Mouse (Mus musculus) inflammation-experienced regulatory T-cells (primary cell): ENCODE measurements around the gene Ccr4. TPM values are rescaled to one million over a fixed set of nuclear protein-coding genes. Genes with fewer than 3 reads are reported as not detected.

Experiments
- polyA plus RNA-seq, 2 experiments: library from polyadenylated mRNA; unstranded; fragments of 100-300 nt; shearing (Covaris generic); gene quantifications; one replicate each; pipeline ENCODE4 v1.2.1; 2017

Gene Ccr4
- polyA plus RNA-seq: 10 to 100 TPM; 13.4 to 38.0 TPM

DNA sequence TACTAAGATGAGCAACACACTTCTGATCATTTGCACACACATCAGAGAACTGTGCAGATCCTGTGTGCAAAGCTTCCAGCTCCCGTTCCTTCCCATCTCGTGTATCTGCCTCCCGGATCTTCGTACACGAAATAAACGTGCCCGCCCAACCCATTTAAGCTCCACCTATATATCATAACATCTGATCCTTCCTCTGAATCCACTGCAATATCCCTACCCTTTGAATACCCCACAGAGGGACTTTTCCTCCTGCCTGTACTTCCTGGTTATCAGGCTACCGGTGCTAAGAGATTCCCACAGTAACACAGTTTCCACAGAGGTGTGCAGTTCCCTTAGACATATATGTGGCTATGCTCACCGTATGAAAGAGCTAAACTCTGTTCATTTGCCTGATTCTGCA lies at the start of gene Ccr4:
Gene Ccr4 (minus strand): TSS at position 101 of the 400 bp plus-strand sequence.

DNA sequence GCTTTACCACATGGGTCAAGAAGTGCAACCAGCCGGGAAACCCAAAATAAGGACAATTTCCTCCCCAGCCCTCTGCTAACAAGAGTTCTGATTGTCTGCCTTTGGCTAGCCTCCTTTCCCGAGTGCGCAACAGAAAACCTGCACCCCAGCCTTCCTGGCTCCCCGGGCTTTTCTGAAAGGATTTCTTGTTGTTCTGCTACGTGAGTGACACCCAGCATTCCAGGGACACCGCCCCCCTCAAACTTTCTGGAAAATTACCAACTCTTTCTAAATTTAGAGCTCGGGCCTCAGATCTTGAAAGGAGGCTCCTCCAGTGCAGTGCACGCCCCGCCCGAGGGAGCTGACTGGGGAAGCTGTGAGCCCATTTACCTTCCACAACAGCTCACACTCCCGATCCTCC lies 10.6 kb upstream of the Ccr4 start, which contains the start of gene C130032M10Rik:
Gene C130032M10Rik (plus strand): TSS at position 334 of the 400 bp plus-strand sequence.

Other genes with a start within 250 kb of the Ccr4 start
- gene Bcl2a1c, start 174.8 kb downstream of the Ccr4 start, polyA plus RNA-seq: 1 to 10 TPM; 2.2 to 5.1 TPM
- gene Crtap, start 114.2 kb downstream of the Ccr4 start, polyA plus RNA-seq: 10 to 100 TPM; 14.8 to 20.4 TPM
- gene Glb1, start 103.8 kb downstream of the Ccr4 start, polyA plus RNA-seq: 10 to 100 TPM; 32.5 to 40.1 TPM
- gene Tmppe, start 103.8 kb downstream of the Ccr4 start, polyA plus RNA-seq: 10 to 100 TPM; 22.6 to 26.1 TPM
- not detected for gene C130032M10Rik, start 10.8 kb upstream of the Ccr4 start, polyA plus RNA-seq
- gene Trim71, start 59.5 kb upstream of the Ccr4 start, polyA plus RNA-seq: 1 to 10 TPM in 1 of 2 experiments, under 1 TPM in 1; 0.08 to 1.4 TPM
- gene Cnot10, start 135.3 kb upstream of the Ccr4 start, polyA plus RNA-seq: 10 to 100 TPM; 54.0 to 64.9 TPM
- 10 to 100 TPM; 63.5 to 96.7 TPM for gene Dync1li1, start 183.9 kb upstream of the Ccr4 start, polyA plus RNA-seq
- 100 to 1,000 TPM; 163 to 215 TPM for gene Cmtm6, start 226.2 kb upstream of the Ccr4 start, polyA plus RNA-seq